Mouse (Mus musculus): ENCODE measurements around the gene Ace3.

DNA sequence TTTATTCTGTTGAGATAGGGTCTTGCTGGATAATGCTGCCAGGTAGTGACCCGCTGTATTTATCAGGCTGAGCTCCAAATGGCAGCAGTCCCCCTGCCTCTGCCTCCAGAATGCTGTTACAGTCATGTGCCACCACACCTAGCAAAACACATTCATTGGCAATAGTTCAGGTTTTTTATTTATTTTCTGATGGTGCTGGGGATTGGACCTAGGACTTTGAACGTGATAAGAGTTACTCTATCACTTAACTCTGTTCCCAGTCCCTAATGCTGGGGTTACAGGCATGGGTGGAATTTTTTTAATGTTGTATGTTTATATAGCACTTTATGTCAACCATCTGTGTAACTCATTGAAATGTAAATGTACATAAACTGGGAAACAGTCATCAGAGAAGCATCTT, 59.4 kb downstream of the Ace3 start:
- TF ChIP-seq CTCF (IDR thresholded peaks at IDR 0.05; ENCODE audit: control insufficient read depth, insufficient read depth, insufficient read length) (no peak), MAX (IDR thresholded peaks at IDR 0.05) (no peak), USF1 (IDR thresholded peaks at IDR 0.05; ENCODE audit: low read depth) (no peak), FOSL1 (IDR thresholded peaks at IDR 0.05; ENCODE audit: insufficient read depth, low read length, poor library complexity, severe bottlenecking) (no peak), MYOG (IDR thresholded peaks at IDR 0.05; ENCODE audit: control insufficient read depth, extremely low read depth, insufficient read length) (no peak), MYOD1 (IDR thresholded peaks at IDR 0.05; ENCODE audit: control insufficient read depth, insufficient read length, low read depth) (no peak)
